Mouse (Mus musculus): ENCODE measurements at regions not wholly inside any gene's neighbourhood (a gene's known extent, or its start where the extent isn't known, plus 50 kb on each side); places are given as distances from the start of the nearest gene placed in this dataset.
"Not testable (repeated sequence)": the region's sequence is repeated elsewhere in the genome, so short reads cannot be mapped to it uniquely, and the experiment has no call there.

DNA sequence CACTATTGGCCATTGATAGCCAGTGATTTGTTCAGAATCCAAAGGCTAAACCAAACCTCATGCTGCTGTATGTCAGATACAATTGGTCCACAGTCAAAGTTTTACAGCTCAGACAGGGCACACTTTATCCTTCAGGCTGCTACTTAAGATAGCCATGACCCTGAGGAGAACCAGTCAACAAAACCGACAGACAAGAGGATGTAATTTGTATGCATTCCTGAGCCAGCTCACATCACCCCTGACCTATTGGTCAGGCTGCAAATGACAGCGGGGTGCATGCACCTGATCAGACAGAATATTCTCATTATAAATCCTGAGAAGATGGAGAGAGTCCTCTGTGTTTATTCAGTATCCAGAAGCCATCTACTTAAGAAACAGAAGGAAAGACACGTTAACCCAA, 315.5 kb upstream of the Pou3f2 start:
- DNase-seq (ENCODE audit: low spot score in 2 of 2), result no peak

DNA sequence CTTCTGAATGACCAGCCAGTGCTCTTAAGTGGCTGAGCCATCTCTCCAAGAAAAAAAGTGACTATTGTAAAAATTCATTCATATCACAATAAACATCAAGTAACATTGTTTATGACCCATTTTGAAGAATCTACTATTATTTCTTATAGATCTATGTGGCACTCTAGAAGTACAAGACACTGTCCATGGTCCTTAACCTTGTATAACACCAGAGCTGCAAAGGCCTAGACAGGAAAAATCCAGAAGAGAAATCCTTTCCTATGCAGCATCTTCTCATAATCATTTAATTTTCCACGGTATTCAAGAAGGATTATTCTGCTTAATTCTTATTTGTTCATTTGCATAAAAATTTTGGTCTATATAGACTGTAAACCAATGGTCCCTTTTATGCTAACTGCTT, 304.7 kb upstream of the Pou3f2 start:
- no peak for DNase-seq (ENCODE audit: low spot score in 2 of 2)

DNA sequence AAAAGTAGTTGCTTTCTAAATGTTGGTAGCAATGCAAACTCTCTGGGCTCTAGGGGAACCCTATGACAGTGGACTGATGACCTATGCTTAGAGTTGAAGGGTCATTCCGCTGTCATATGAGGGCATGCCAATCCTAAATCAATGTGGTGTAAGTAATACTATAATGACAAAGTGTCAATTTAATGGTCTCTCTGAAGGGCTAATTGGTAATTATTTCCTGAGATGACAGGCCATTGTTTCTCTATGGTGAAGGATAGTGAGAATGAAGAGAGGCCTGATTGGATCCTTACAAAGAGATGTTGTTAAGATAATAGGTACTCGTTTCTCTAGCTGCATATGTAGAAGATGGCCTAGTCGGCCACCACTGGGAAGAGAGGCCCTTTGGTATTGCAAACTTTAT, 299.7 kb upstream of the Pou3f2 start:
- no peak for DNase-seq (ENCODE audit: low spot score in 2 of 2)

DNA sequence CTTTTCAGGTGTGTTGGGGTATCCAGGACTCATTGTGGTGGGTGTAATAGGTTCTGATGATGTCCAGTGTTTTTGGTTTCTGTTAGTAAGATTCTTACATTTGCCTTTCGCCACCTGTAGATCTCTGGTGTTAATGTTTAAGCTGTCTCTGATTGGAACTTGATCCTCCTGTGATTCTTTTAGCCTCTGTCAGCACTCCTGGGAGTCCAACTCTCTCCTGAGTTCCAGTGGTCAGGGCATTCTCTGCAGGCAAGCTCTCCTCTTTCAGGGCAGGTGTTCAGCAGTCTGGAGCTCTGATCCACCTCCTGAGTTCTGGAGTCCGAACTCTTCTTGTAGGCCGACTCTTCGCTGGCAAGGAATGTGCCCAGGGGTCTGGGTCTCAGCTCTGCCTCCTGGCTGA, 274.9 kb upstream of the Pou3f2 start:
- DNase-seq (ENCODE audit: low spot score in 2 of 2), result not testable (repeated sequence)

Data from right cerebral cortex, postnatal 36 days (tissue).